Mouse (Mus musculus) forebrain, embryonic 11.5 days (tissue): Measurements from ENCODE around the gene Carmil2. TPM values are rescaled to one million over a fixed set of nuclear protein-coding genes. Genes with fewer than 3 reads are reported as not detected.

Experiments used
- ATAC-seq: fragments of 200-750 bp; cut with Nextera tagmentation; replicated peaks from 2 replicates; pipeline ENCODE4 v1.8.0; 2017; ENCODE audit warnings: moderate TSS enrichment; ENCODE audit not compliant: low FRiP score
- DNase-seq: peaks from one replicate; pipeline ENCODE4 v3.0.0-alpha.2; 2017; ENCODE audit warnings: low spot score
- H3K27ac ChIP-seq: fragments of 300-500 bp; sonication (generic); 2 replicates; pipeline ENCODE4 v1.5.1; 2014; ENCODE audit warnings: low read depth, low read length
- H3K27me3 ChIP-seq: fragments of 300-500 bp; sonication (generic); 2 replicates; pipeline ENCODE4 v1.6.1; 2014; ENCODE audit warnings: mild to moderate bottlenecking, low read length, mixed read lengths; ENCODE audit not compliant: control insufficient read depth, insufficient read depth
- H3K36me3 ChIP-seq: fragments of 300-500 bp; sonication (generic); 2 replicates; pipeline ENCODE4 v1.6.1; 2014; ENCODE audit warnings: mild to moderate bottlenecking, low read length, moderate library complexity, mixed read lengths; ENCODE audit not compliant: control insufficient read depth, insufficient read depth
- H3K4me1 ChIP-seq: fragments of 300-500 bp; sonication (generic); replicated peaks from 2 replicates; pipeline ENCODE4 v1.6.1; 2014; ENCODE audit warnings: low read length, mixed read lengths; ENCODE audit not compliant: control insufficient read depth, insufficient read depth
- H3K4me2 ChIP-seq: fragments of 300-500 bp; sonication (generic); 2 replicates; pipeline ENCODE4 v1.6.1; 2014; ENCODE audit warnings: low read depth, mild to moderate bottlenecking, low read length, moderate library complexity, mixed read lengths; ENCODE audit not compliant: severe bottlenecking
- H3K4me3 ChIP-seq: fragments of 300-500 bp; sonication (generic); 2 replicates; pipeline ENCODE4 v1.5.1; 2014; ENCODE audit warnings: low read depth, low read length
- H3K9ac ChIP-seq: fragments of 300-500 bp; sonication (generic); 2 replicates; pipeline ENCODE4 v1.6.1; 2014; ENCODE audit warnings: low read length
- H3K9me3 ChIP-seq: fragments of 300-500 bp; sonication (generic); 2 replicates; pipeline ENCODE4 v1.6.1; 2016; ENCODE audit warnings: low read length, mixed read lengths; ENCODE audit not compliant: control insufficient read depth
- WGBS: fragments of 180-500 bp; shearing (Covaris S2); extraction: QIAGEN DNeasy Blood & Tissue Kit; methylation state at CpG from one replicate; pipeline ENCODE4 v1.1.7; 2014; 5-methylcytosine and 5-hydroxymethylcytosine counted together
- polyA plus RNA-seq: library from polyadenylated mRNA; unstranded; fragments of >200 nt; fragmentation: Nextera tagmentation; extraction: Ambion mirVana; gene quantifications from 2 replicates; pipeline ENCODE4 v1.2.1, GENCODE M21; 2014

The Carmil2 gene
- polyA plus RNA-seq, 1 experiment from 2014 or later, result 2.0 TPM

- no peak overlapping the region for H3K9ac ChIP-seq
These were observed 3.9 kb downstream of the Carmil2 start for GRCm38 (mm10) chr8:105689983-105690360.

DNA sequence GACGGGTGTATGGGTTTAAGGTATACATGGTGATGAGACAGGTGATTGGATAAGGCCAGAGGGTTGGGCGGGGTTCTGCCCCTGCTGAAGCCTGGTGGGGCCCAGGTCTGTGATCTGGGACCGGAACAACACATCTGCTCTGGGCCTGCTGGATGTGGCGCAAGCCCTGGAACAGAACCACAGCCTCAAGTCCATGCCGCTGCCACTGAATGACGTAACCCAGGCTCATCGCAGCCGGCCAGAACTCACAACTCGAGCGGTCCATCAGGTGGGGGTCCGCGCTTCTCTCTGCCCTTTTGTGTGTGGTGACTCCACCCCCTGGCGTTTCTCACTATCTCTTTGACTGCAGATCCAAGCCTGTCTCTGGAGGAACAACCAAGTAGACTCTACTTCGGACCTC, 4.9 kb downstream of the Carmil2 start:
- WGBS, result 88% methylated on average over 14 of the region's 14 CpGs
- no peaks in the 10 kb centered on the region; the same call in 1 of the 2 replicates for H3K4me1 ChIP-seq
- H3K4me2 ChIP-seq, result no peak overlapping the region
- no peak overlapping the region for H3K9ac ChIP-seq
- no peaks in the 10 kb centered on the region for H3K36me3 ChIP-seq
- peaks cover 4% of the 10 kb centered on the region; the same call in 1 of the 2 replicates for H3K9me3 ChIP-seq
- no peaks in the 10 kb centered on the region; the same call in 1 of the 2 replicates for H3K27me3 ChIP-seq
- peak; percentile 36 for DNase-seq
- H3K27ac ChIP-seq, result no peak overlapping the region
- H3K4me3 ChIP-seq, result no peak overlapping the region
- ATAC-seq, result no peak

More at GRCm38 (mm10) chr8:105689983-105690360, 3.9 kb downstream of the Carmil2 start:
- ATAC-seq (no peak), DNase-seq (peak; percentile 49)
- 85% methylated on average over 9 of the region's 9 CpGs for WGBS
- no peak overlapping the region for H3K4me3 ChIP-seq
- no peak overlapping the region for H3K27ac ChIP-seq
- no peaks in the 10 kb centered on the region for H3K36me3 ChIP-seq
- H3K4me2 ChIP-seq, result no peak overlapping the region
- no peaks in the 10 kb centered on the region; the same call in 1 of the 2 replicates for H3K4me1 ChIP-seq
- peaks cover 4% of the 10 kb centered on the region; the same call in 1 of the 2 replicates for H3K9me3 ChIP-seq
- H3K27me3 ChIP-seq, result no peaks in the 10 kb centered on the region; the same call in 1 of the 2 replicates

DNA sequence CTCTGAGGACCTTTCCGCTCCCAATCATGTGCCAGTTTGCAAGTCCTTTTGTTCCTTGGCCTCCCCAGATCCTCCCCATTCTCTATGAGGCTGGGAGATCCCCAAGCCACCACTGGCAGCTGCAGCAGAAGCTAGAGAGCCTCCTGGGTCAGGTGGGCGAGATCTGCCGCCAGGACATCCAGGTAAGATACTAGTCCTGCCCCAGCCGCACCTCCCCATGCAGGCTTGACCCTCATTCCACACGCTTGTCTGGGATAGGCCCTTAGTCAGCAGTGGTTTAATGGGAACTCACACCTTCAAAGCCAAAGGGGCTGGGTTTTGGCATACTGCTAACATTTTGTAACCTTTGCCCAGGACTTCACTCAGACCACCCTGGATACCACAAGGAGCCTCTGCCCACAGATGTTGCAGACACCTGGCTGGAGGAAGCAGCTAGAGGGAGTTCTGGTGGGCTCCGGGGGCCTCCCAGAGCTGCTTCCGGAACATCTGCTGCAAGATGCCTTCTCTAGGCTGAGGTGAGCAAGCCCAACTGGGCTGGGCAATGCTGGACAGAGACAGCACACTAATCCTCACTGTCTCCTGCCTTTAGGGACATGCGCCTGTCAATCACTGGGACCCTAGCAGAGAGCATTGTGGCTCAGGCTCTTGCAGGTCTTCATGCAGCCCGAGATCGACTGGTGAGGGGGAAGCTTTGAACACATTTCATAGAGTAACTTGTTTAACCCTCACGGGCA, 6.5 kb downstream of the Carmil2 start:
- peaks cover 4% of the 10 kb centered on the region; the same call in 1 of the 2 replicates for H3K9me3 ChIP-seq
- H3K36me3 ChIP-seq, result no peaks in the 10 kb centered on the region; the same call in 1 of the 2 replicates
- DNase-seq (peak; percentile 47), ATAC-seq (no peak)
- no peak overlapping the region for H3K9ac ChIP-seq
- 96% methylated on average over 11 of the region's 11 CpGs for WGBS
- H3K4me1 ChIP-seq, result no peaks in the 10 kb centered on the region; the same call in 1 of the 2 replicates
- H3K27ac ChIP-seq, result no peak overlapping the region
- H3K4me3 ChIP-seq, result no peak overlapping the region
- H3K27me3 ChIP-seq, result no peaks in the 10 kb centered on the region; the same call in 1 of the 2 replicates
- H3K4me2 ChIP-seq, result no peak overlapping the region

DNA sequence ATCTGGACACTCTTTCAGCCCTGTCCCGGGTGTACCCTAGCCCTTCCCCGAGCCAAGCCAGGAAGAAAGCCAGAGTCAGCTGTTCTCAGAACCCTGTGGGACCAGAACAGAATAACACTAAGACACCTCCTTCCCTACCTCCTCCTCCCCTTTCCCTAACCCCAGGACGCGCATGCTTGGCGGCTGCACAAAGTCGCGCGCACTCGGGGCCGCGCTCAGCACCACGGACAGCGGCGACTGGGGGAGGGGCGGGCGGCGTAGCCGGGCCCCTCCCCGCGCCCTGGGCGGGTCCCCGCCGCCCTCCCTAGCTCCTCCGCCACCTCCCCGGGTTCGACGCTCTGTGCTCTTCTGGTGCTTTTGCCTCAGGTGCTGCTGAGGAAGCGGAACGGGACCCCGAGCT, 7.6 kb downstream of the Carmil2 start:
- Histone ChIP-seq H3K27me3 (no peaks in the 10 kb centered on the region; the same call in 1 of the 2 replicates), H3K27ac (no peak overlapping the region), H3K36me3 (no peaks in the 10 kb centered on the region; the same call in 1 of the 2 replicates), H3K9ac (peak overlapping the region; percentile 58), H3K4me1 (no peaks in the 10 kb centered on the region; the same call in 1 of the 2 replicates), H3K4me2 (peak overlapping the region; percentile 81), H3K4me3 (peak overlapping the region; percentile 41), H3K9me3 (peaks cover 4% of the 10 kb centered on the region; the same call in 1 of the 2 replicates)
- ATAC-seq (peak; percentile 49), DNase-seq (peak; percentile 84)
- WGBS, result 3% methylated on average over 27 of the region's 30 CpGs

DNA sequence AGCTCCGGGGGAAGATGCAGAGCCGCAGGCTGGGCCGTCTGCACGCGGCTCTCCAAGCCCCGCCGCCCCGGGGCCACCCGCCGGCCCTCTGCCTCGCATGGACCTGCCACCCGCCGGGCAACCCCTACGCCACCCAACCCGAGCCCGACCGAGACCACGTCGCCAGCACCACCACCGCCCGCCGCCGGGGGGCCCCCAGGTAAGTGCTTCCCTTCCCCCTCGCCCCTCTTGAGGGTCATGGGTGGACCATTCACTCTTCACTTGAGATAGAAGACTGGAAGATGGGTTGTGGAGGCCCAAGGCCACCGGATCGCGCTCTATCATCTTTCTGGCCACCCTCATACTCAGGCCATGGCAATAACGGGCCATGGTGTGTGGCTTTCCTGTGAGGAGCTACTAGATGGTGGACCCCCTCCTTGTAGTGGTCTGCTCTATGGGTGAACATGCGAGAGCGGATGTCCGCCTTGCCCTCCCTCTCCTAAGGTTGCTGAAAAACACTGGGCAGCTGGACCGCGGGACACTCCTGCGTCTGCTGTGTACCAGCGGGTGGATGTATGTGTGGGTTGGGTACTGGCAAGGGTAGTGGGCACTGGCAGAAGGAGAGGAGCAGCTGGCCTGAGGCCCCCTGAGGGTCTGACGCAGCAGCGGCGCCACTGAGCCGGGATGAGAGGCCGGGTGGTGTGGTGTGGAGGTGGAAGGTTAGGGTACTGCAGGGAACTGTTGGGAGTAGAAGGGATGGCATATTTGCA, 8.2 kb downstream of the Carmil2 start:
- ATAC-seq, result peak; percentile 39
- Histone ChIP-seq H3K27me3 (no peaks in the 10 kb centered on the region; the same call in 1 of the 2 replicates), H3K4me2 (peak overlapping the region; percentile 81), H3K4me1 (no peaks in the 10 kb centered on the region; the same call in 1 of the 2 replicates), H3K9ac (peak overlapping the region; percentile 58), H3K4me3 (peak overlapping the region; percentile 41), H3K9me3 (peaks cover 4% of the 10 kb centered on the region; the same call in 1 of the 2 replicates), H3K36me3 (no peaks in the 10 kb centered on the region; the same call in 1 of the 2 replicates), H3K27ac (no peak overlapping the region)
- DNase-seq, result peak; percentile 70
- 6% methylated on average over 40 of the region's 40 CpGs for WGBS

GRCm38 (mm10) chr8:105695080-105695780, 9.2 kb downstream of the Carmil2 start:
- Histone ChIP-seq H3K9me3 (peaks cover 4% of the 10 kb centered on the region; the same call in 1 of the 2 replicates), H3K27ac (no peak overlapping the region), H3K4me2 (no peak overlapping the region; the same call in 1 of the 2 replicates), H3K4me3 (no peak overlapping the region), H3K4me1 (peaks cover 3% of the 10 kb centered on the region; the same call in 1 of the 2 replicates), H3K27me3 (no peaks in the 10 kb centered on the region; the same call in 1 of the 2 replicates), H3K9ac (no peak overlapping the region), H3K36me3 (no peaks in the 10 kb centered on the region; the same call in 1 of the 2 replicates)
- ATAC-seq (no peak), DNase-seq (peak; percentile 52)
- 86% methylated on average over 30 of the region's 30 CpGs for WGBS

- Histone ChIP-seq H3K9ac (no peak overlapping the region), H3K4me3 (no peak overlapping the region), H3K9me3 (peaks cover 4% of the 10 kb centered on the region; the same call in 1 of the 2 replicates), H3K4me1 (peaks cover 7% of the 10 kb centered on the region), H3K27ac (no peak overlapping the region), H3K36me3 (no peaks in the 10 kb centered on the region; the same call in 1 of the 2 replicates), H3K27me3 (no peaks in the 10 kb centered on the region; the same call in 1 of the 2 replicates), H3K4me2 (no peak overlapping the region)
- ATAC-seq (no peak), DNase-seq (no peak)
- WGBS, result 90% methylated on average over 17 of the region's 17 CpGs
These were observed 11.2 kb downstream of the Carmil2 start for GRCm38 (mm10) chr8:105697196-105697780.
